Mouse (Mus musculus): Measurements from ENCODE around the gene Fam166b. TPM values are rescaled to one million over a fixed set of nuclear protein-coding genes. Genes with fewer than 3 reads are reported as not detected.
A peak's percentile ranks its signal among the peaks of the same experiment; 100 is the strongest.

Gene Fam166b
- polyA plus RNA-seq, 1 experiment from 2014 or later = 0.50 TPM

DNA sequence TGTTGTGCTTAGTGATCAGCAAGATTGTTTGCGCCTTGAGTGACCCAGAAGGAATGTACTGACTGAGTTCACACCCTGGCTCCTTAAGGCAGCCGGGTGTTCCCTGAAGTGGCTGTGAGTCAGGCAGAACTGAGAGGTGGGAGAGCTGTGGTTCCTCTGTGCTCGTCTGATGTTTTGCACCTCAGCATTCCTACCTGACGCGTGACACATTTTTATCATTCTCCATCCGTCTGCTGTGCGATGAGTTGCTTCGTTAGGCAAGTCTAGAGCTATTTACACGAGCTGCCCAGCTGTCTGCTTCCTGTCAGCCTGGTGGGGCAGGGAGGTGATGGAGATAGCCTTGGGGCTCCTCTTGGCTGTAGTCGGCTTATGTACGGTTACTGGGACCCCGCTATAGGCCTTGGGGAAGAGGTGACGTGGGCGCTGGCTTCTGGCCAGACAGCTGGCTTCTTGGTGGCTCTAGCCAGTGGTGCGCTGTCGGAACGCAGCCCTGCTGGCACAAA, 30.1 kb downstream of the Fam166b start:
- Histone ChIP-seq H3K4me3 (ENCODE audit: low read length) (no peak overlapping the region), H3K9me3 (ENCODE audit: low read length) (no peaks in the 10 kb centered on the region), H3K4me1 (ENCODE audit: insufficient read depth, low read length) (peaks cover 52% of the 10 kb centered on the region), H3K4me2 (replicated peaks; ENCODE audit: low read depth, low read length) (no peak overlapping the region), H3K27ac (ENCODE audit: low read length) (peak overlapping the region; percentile 52), H3K9ac (replicated peaks; ENCODE audit: low read length) (no peak overlapping the region), H3K36me3 (ENCODE audit: insufficient read depth, low read length) (no peaks in the 10 kb centered on the region), H3K27me3 (ENCODE audit: insufficient read depth, low read length) (no peaks in the 10 kb centered on the region)
- WGBS = 48% methylated on average over 17 of the region's 17 CpGs
- no peak for ATAC-seq (ENCODE audit: low FRiP score, low TSS enrichment)

DNA sequence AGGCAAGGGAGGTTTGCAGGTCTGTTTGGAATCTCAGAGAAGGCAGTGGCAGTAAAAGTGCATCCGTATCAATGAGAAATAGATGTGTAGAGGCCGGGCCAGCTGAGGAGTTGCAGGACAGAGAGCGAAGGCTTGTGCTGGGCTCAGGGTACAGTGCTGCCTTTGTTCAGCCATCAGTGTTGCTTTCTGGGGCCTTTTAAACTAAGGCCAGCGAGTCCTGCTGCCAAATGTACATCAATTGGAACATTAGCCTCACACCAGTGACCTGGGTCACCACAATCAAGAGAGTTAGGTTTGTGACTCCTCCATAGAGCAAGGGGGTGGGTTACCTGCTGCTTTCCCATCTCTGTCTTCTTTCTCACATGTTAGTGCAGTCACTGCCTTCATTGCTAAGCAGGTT, 30.9 kb downstream of the Fam166b start:
- Histone ChIP-seq H3K36me3 (ENCODE audit: insufficient read depth, low read length) (no peaks in the 10 kb centered on the region), H3K27ac (ENCODE audit: low read length) (no peak overlapping the region), H3K9ac (replicated peaks; ENCODE audit: low read length) (no peak overlapping the region), H3K27me3 (ENCODE audit: insufficient read depth, low read length) (no peaks in the 10 kb centered on the region), H3K9me3 (ENCODE audit: low read length) (no peaks in the 10 kb centered on the region), H3K4me1 (ENCODE audit: insufficient read depth, low read length) (peaks cover 53% of the 10 kb centered on the region), H3K4me3 (ENCODE audit: low read length) (no peak overlapping the region), H3K4me2 (replicated peaks; ENCODE audit: low read depth, low read length) (no peak overlapping the region)
- ATAC-seq (ENCODE audit: low FRiP score, low TSS enrichment) = no peak
- 68% methylated on average over 4 of the region's 4 CpGs for WGBS

DNA sequence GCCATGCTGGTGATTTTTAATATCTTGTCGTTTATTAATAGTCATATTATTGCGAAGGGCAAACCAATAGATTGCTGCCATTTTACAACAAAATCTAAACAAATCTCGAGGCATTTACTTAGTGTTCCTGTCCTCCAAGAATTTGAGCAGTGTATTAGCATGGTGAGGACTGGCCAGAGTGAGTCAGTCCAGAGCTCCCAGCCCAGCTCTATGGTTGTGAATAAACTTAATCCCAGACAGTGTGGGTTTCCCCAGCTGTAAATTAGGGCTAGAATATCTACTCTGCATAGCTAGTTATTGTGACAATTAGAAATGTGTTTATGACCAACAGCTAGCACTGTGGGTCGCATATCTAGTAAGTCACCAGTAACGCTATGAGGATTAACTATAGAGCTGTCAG, 32.6 kb downstream of the Fam166b start:
- ATAC-seq (ENCODE audit: low FRiP score, low TSS enrichment) = no peak
- Histone ChIP-seq H3K4me3 (ENCODE audit: low read length) (no peak overlapping the region), H3K9ac (replicated peaks; ENCODE audit: low read length) (no peak overlapping the region), H3K36me3 (ENCODE audit: insufficient read depth, low read length) (no peaks in the 10 kb centered on the region), H3K4me2 (replicated peaks; ENCODE audit: low read depth, low read length) (no peak overlapping the region), H3K4me1 (ENCODE audit: insufficient read depth, low read length) (peaks cover 50% of the 10 kb centered on the region), H3K27me3 (ENCODE audit: insufficient read depth, low read length) (no peaks in the 10 kb centered on the region), H3K9me3 (ENCODE audit: low read length) (no peaks in the 10 kb centered on the region), H3K27ac (ENCODE audit: low read length) (no peak overlapping the region)
- WGBS = 85% methylated on average over 5 of the region's 5 CpGs

DNA sequence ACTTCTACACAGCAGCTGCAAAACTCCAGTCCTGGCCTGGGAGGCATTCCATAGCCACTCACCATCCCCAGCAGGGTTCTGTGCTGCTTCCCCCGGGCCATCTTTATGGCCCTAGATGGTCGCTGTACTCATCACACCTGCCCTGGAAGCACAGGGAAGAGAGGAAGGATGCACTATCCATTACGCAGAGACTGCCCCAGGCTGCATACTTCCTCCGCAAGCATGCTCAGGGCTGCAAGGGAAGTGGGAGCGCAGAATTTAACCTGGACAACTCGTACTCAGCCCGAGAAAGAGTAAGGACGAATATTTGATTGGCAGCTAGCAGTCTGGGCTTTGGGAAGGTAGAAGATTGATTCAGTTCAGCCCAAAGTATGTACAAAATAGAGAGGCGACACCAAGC, 33.1 kb downstream of the Fam166b start:
- H3K4me3 ChIP-seq (ENCODE audit: low read length) = no peak overlapping the region

DNA sequence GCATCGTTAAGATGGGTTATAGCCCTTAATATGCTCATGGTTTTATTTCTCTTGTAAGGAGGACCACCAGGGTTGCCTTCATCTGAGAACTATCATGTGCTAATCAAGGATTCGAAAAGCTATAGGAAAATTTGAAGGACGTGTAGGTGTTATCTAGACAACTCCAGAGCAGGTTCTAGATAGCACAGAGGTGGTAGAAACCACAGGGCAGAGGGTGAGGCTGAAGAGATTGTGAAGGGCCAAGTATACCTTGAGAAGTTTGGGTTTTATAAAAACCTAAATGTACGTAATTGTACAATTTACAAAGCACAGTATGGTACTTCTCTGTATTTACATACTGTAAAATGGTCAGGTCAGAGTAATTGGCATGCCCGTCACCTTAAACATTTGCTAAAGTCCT, 33.8 kb downstream of the Fam166b start:
- Histone ChIP-seq H3K36me3 (ENCODE audit: insufficient read depth, low read length) (no peaks in the 10 kb centered on the region), H3K9ac (replicated peaks; ENCODE audit: low read length) (peak overlapping the region; percentile 48), H3K4me1 (ENCODE audit: insufficient read depth, low read length) (peaks cover 47% of the 10 kb centered on the region), H3K27ac (ENCODE audit: low read length) (peak overlapping the region; percentile 96), H3K4me3 (ENCODE audit: low read length) (no peak overlapping the region), H3K9me3 (ENCODE audit: low read length) (no peaks in the 10 kb centered on the region), H3K4me2 (replicated peaks; ENCODE audit: low read depth, low read length) (peak overlapping the region; percentile 8), H3K27me3 (ENCODE audit: insufficient read depth, low read length) (no peaks in the 10 kb centered on the region)
- WGBS = 77% methylated on average over 5 of the region's 5 CpGs
- ATAC-seq (ENCODE audit: low FRiP score, low TSS enrichment) = no peak

More for the DNA sequence above, 33.1 kb downstream of the Fam166b start:
- Histone ChIP-seq H3K36me3 (ENCODE audit: insufficient read depth, low read length) (no peaks in the 10 kb centered on the region), H3K4me1 (ENCODE audit: insufficient read depth, low read length) (peaks cover 47% of the 10 kb centered on the region), H3K9me3 (ENCODE audit: low read length) (no peaks in the 10 kb centered on the region), H3K27ac (ENCODE audit: low read length) (no peak overlapping the region; the same call in 1 of the 2 replicates), H3K27me3 (ENCODE audit: insufficient read depth, low read length) (no peaks in the 10 kb centered on the region), H3K9ac (replicated peaks; ENCODE audit: low read length) (no peak overlapping the region), H3K4me2 (replicated peaks; ENCODE audit: low read depth, low read length) (no peak overlapping the region)
- no peak for ATAC-seq (ENCODE audit: low FRiP score, low TSS enrichment)
- 71% methylated on average over 9 of the region's 9 CpGs for WGBS

DNA sequence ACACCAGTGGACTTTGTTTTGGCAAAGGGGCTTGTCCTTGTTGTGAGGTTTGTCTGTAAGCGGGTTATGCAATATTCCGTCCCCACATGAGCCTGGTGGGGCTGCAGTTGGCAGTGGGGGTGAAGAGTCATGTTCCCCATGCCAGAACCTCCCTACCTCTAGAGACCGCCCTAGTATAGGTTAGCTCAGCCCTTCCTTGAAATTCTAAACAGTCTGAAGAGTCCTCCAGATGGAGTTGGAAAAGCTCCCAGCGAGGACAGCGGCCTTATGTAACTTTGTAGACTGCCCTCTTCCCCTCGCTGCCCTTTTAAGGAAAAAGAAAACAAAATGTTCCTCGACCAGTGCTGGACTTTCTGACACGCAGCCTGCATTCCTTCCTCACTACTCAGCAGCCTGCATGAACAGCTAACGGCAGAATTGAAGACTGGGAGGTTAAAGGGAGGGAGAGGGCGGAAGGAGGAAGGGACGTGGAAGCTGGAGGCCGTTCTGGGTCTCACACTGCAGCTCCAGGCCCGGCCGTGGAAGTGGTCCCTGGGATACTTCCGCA, 34.5 kb downstream of the Fam166b start:
- Histone ChIP-seq H3K4me1 (ENCODE audit: insufficient read depth, low read length) (peaks cover 42% of the 10 kb centered on the region), H3K27me3 (ENCODE audit: insufficient read depth, low read length) (no peaks in the 10 kb centered on the region), H3K9me3 (ENCODE audit: low read length) (no peaks in the 10 kb centered on the region), H3K9ac (replicated peaks; ENCODE audit: low read length) (peak overlapping the region; percentile 48), H3K4me2 (replicated peaks; ENCODE audit: low read depth, low read length) (peak overlapping the region; percentile 8), H3K36me3 (ENCODE audit: insufficient read depth, low read length) (no peaks in the 10 kb centered on the region), H3K4me3 (ENCODE audit: low read length) (no peak overlapping the region), H3K27ac (ENCODE audit: low read length) (peak overlapping the region; percentile 96)
- ATAC-seq (ENCODE audit: low FRiP score, low TSS enrichment) = peak; percentile 90
- 14% methylated on average over 15 of the region's 15 CpGs for WGBS

DNA sequence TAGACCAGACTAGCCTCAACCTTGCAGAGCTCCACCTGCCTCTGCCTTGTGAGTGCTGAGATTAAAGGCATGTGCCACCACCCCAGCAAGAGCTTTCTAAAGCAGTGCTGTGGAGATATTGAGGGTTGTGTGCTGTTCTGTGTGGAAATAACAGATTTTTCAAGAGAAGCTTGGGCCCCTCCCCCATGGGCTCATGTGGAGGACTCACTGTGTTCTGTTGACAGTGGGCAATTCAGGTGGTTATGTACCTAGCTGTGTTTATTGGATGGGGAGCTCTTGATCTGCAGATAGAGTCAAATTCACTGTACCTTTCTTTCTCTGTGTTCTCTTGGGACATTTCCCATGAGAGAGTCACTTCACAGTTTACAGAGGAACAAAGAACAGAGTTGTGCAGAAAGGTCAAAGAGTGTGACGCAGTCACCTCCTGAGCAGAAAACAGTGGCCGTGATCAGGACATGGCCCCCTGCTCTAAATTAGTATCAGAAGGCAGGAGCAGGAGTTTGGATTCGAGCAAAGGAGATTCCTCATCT, 37.3 kb downstream of the Fam166b start:
- H3K27ac ChIP-seq (ENCODE audit: low read length) = peak overlapping the region; percentile 8; the same call in 1 of the 2 replicates
- WGBS = 85% methylated on average over 3 of the region's 3 CpGs

DNA sequence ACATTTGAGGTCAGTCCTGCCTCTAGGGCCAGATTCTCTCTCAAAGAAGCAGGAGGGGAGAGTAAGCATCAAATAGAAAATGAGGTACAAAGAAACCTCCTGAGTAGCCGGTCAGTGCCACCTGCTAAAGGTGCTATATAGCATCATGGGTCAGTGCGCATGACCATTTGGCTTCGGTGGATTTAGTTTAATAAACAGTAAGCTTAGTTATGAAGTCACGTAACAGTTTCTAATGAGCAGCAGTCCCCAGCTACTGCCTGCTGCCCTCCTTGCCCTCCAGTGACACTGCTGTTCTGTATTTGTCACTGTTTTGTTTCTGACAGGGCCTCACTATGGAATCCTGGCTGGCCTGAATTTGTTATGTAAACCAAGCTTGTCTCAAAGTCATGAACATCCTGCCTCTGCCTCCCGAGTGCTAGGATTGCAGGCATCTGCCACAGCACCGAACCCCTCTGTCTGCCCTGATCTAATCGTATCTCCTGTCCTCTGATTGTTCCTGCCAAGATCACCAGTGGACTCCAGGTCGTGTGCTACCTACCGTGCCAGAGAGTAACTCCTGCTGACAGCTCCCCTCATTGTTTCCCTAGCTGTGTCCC, 39.0 kb downstream of the Fam166b start:
- WGBS = 69% methylated on average over 9 of the region's 9 CpGs
- H3K27ac ChIP-seq (ENCODE audit: low read length) = peak overlapping the region; percentile 23; the same call in 1 of the 2 replicates
- H3K9me3 ChIP-seq (ENCODE audit: low read length) = no peaks in the 10 kb centered on the region
- H3K9ac ChIP-seq (replicated peaks; ENCODE audit: low read length) = no peak overlapping the region
- peaks cover 23% of the 10 kb centered on the region for H3K4me1 ChIP-seq (ENCODE audit: insufficient read depth, low read length)
- no peaks in the 10 kb centered on the region for H3K27me3 ChIP-seq (ENCODE audit: insufficient read depth, low read length)
- H3K36me3 ChIP-seq (ENCODE audit: insufficient read depth, low read length) = no peaks in the 10 kb centered on the region
- no peak for ATAC-seq (ENCODE audit: low FRiP score, low TSS enrichment)
- H3K4me3 ChIP-seq (ENCODE audit: low read length) = no peak overlapping the region
- no peak overlapping the region for H3K4me2 ChIP-seq (replicated peaks; ENCODE audit: low read depth, low read length)

More for the DNA sequence above, 37.3 kb downstream of the Fam166b start:
- H3K36me3 ChIP-seq (ENCODE audit: insufficient read depth, low read length) = no peaks in the 10 kb centered on the region
- no peaks in the 10 kb centered on the region for H3K27me3 ChIP-seq (ENCODE audit: insufficient read depth, low read length)
- H3K9ac ChIP-seq (replicated peaks; ENCODE audit: low read length) = no peak overlapping the region
- H3K4me2 ChIP-seq (replicated peaks; ENCODE audit: low read depth, low read length) = no peak overlapping the region
- ATAC-seq (ENCODE audit: low FRiP score, low TSS enrichment) = no peak
- no peak overlapping the region for H3K4me3 ChIP-seq (ENCODE audit: low read length)
- H3K4me1 ChIP-seq (ENCODE audit: insufficient read depth, low read length) = peaks cover 30% of the 10 kb centered on the region
- no peaks in the 10 kb centered on the region for H3K9me3 ChIP-seq (ENCODE audit: low read length)

DNA sequence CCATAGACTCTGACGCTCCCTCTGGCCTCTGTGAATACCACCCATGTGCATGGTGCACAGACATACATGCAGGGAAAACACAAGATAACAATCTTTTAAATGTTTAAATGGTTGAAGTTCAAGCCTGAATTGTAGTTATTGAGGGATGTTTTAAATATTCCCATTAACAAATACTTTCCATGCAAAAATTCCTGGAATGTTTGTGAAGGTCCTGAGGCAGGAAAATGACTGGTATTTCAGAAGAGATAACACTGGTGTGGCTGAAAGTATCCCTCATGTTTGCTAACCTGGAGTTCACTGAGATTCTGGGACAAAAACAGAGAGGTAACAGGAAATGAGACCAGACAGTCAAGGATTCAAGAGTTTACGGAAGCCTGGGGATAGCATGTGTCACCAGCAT, 39.5 kb downstream of the Fam166b start:
- no peak overlapping the region for H3K9ac ChIP-seq (replicated peaks; ENCODE audit: low read length)
- H3K27ac ChIP-seq (ENCODE audit: low read length) = no peak overlapping the region
- no peaks in the 10 kb centered on the region for H3K9me3 ChIP-seq (ENCODE audit: low read length)
- H3K4me1 ChIP-seq (ENCODE audit: insufficient read depth, low read length) = peaks cover 17% of the 10 kb centered on the region
- 77% methylated on average over 2 of the region's 2 CpGs for WGBS
- ATAC-seq (ENCODE audit: low FRiP score, low TSS enrichment) = no peak
- no peaks in the 10 kb centered on the region for H3K36me3 ChIP-seq (ENCODE audit: insufficient read depth, low read length)
- H3K4me2 ChIP-seq (replicated peaks; ENCODE audit: low read depth, low read length) = no peak overlapping the region
- no peaks in the 10 kb centered on the region for H3K27me3 ChIP-seq (ENCODE audit: insufficient read depth, low read length)
- H3K4me3 ChIP-seq (ENCODE audit: low read length) = no peak overlapping the region

DNA sequence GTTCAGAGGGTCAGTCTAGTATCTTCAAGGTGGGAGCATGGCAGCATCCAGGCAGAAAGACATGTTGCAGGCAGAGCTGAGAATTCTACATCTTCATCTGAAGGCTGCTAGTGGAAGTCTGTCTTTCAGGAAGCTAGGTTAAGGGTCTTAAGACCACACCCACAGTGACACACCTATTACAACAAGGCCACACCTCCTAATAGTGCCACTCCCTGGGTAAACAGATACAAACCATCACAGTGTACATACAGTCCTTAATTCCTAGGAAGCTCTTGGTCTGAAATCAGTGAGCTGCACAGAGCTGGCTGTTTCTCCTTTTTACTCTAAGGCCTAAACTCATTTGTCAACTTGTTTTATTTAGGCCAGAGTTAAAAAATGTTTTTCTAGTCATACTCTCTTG, 42.0 kb downstream of the Fam166b start:
- no peaks in the 10 kb centered on the region for H3K9me3 ChIP-seq (ENCODE audit: low read length)
- no peak overlapping the region for H3K27ac ChIP-seq (ENCODE audit: low read length)
- H3K4me3 ChIP-seq (ENCODE audit: low read length) = no peak overlapping the region
- H3K9ac ChIP-seq (replicated peaks; ENCODE audit: low read length) = no peak overlapping the region
- no peak overlapping the region for H3K4me2 ChIP-seq (replicated peaks; ENCODE audit: low read depth, low read length)
- no peaks in the 10 kb centered on the region for H3K36me3 ChIP-seq (ENCODE audit: insufficient read depth, low read length)
- H3K4me1 ChIP-seq (ENCODE audit: insufficient read depth, low read length) = peaks cover 16% of the 10 kb centered on the region; the same call in 1 of the 2 replicates
- H3K27me3 ChIP-seq (ENCODE audit: insufficient read depth, low read length) = no peaks in the 10 kb centered on the region
- no peak for ATAC-seq (ENCODE audit: low FRiP score, low TSS enrichment)
